Mouse (Mus musculus): ENCODE measurements around the gene Hpd. TPM values are rescaled to one million over a fixed set of nuclear protein-coding genes. Genes with fewer than 3 reads are reported as not detected.

The Hpd gene
- polyA plus RNA-seq, 1 experiment from 2014 or later, result not detected

DNA sequence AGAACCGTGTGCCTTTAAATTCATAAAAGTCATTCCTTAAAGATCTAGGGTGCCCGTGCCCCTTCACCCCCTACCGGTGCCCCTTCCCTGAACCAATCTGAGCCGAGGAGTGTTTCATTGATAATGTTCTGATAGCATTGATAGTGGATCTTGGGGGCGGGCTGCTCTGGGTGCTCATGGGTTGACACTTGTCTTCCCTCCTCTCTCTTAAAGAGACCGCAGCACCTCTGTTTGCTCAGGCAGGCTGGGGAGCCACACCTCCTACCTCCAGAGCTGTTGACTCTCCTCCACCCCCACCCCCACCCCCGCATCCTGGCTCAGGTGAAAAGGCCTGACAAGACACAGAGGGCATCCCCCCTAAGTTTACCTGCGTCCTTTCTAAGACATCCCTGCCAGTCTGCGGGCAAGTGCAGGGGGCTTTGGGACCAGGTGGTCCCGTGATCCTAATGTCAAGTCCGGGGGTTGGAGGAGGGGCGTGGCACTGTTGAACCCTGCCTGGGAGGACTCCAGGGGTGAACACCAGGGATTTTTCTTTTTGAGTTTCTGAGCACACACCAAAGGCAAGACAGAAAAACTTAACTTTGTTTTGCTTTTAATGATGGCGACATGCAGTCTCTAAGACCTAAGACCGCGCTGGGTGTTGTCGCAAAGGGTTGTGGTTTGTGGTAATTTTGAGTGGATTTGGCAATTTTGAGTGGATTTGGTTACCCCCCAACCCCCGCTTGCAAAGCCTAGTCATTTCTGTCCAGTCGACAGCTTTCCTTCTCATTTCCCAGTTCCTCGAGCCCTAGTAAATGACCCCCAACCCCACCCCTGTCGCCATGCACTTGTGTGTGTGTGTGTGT, 37.6 kb downstream of the Hpd start:
- 33% methylated on average over 20 of the region's 20 CpGs for whole genome bisulfite sequencing
- Histone ChIP-seq H3K9ac (peak overlapping the region; percentile 22; the same call in 1 of the 2 replicates), H3K4me2 (peak overlapping the region; percentile 99), H3K27ac (no peak overlapping the region), H3K36me3 (peaks cover 35% of the 10 kb centered on the region), H3K4me3 (peak overlapping the region; percentile 93), H3K27me3 (no peaks in the 10 kb centered on the region), H3K4me1 (peaks cover 46% of the 10 kb centered on the region), H3K9me3 (no peaks in the 10 kb centered on the region)
- no peak for ATAC-seq (ENCODE audit: borderline replicate concordance, extremely low read depth, low FRiP score, low TSS enrichment)

DNA sequence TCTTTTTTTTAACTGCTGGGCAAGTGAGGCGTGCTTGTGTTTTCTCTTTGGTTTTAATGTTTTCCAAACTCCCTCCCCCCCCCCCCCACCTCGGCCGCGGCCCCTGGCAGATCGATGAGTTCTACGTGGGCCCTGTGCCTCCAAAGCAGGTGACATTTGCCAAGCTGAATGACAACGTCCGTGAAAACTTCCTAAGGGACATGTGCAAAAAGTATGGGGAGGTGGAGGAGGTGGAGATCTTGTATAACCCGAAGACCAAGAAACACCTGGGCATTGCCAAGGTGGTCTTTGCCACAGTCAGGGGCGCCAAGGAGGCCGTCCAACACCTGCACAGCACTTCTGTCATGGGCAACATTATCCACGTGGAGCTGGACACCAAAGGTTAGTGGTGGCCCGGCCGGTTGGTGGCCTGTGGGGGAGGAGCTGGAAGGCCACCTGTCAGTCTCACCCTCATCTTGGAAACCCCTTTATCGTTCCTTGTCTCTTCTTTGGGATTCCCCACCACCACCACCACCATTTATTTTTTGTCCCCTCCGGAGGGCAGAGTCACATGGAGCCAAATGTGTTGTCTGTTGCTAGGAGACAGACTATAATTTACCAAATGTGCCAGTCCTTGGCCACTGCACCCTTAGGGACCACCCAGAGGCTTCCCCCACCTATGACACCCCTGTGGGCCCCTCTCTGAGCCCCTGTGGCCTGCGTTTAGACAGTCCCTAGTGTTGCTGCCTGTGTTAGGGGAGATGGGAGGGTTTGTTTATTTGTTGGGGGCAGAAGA, 38.4 kb downstream of the Hpd start:
- H3K27me3 ChIP-seq, result no peaks in the 10 kb centered on the region
- ATAC-seq (ENCODE audit: borderline replicate concordance, extremely low read depth, low FRiP score, low TSS enrichment), result no peak
- peaks cover 39% of the 10 kb centered on the region for H3K4me1 ChIP-seq
- 4% methylated on average over 17 of the region's 17 CpGs for WGBS
- H3K36me3 ChIP-seq, result peaks cover 34% of the 10 kb centered on the region
- H3K9me3 ChIP-seq, result no peaks in the 10 kb centered on the region
- H3K9ac ChIP-seq, result peak overlapping the region; percentile 99
- peak overlapping the region; percentile 100; the same call in 1 of the 2 replicates for H3K27ac ChIP-seq
- H3K4me2 ChIP-seq, result peak overlapping the region; percentile 99
- H3K4me3 ChIP-seq, result peak overlapping the region; percentile 93

- ATAC-seq (ENCODE audit: borderline replicate concordance, extremely low read depth, low FRiP score, low TSS enrichment), result no peak
- peaks cover 32% of the 10 kb centered on the region for H3K4me1 ChIP-seq
- H3K4me3 ChIP-seq, result peak overlapping the region; percentile 93
- H3K27ac ChIP-seq, result peak overlapping the region; percentile 100
- H3K36me3 ChIP-seq, result peaks cover 26% of the 10 kb centered on the region
- peak overlapping the region; percentile 99 for H3K4me2 ChIP-seq
- 1% methylated on average over 22 of the region's 24 CpGs for WGBS
- H3K9me3 ChIP-seq, result no peaks in the 10 kb centered on the region
- H3K27me3 ChIP-seq, result no peaks in the 10 kb centered on the region
- peak overlapping the region; percentile 99 for H3K9ac ChIP-seq
Observed at GRCm38 (mm10) chr5:123143251-123143970, 39.1 kb downstream of the Hpd start.

GRCm38 (mm10) chr5:123142161-123143157, 40.1 kb downstream of the Hpd start, which contains the start of gene Setd1b:
Gene Setd1b (plus strand): TSS chr5:123142193.
- H3K27ac ChIP-seq, result peak within 1 kb of the TSS; percentile 100
- H3K27me3 ChIP-seq, result no peaks in the 10 kb centered on the region
- peak within 1 kb of the TSS; percentile 99 for H3K4me2 ChIP-seq
- H3K9ac ChIP-seq, result peak within 1 kb of the TSS; percentile 99
- WGBS, result under 1% methylated on average over 70 of the region's 103 CpGs
- H3K9me3 ChIP-seq, result no peaks in the 10 kb centered on the region
- H3K4me1 ChIP-seq, result peaks cover 35% of the 10 kb centered on the region
- no peak for ATAC-seq (ENCODE audit: borderline replicate concordance, extremely low read depth, low FRiP score, low TSS enrichment)
- peaks cover 17% of the 10 kb centered on the region for H3K36me3 ChIP-seq
- peak within 1 kb of the TSS; percentile 93 for H3K4me3 ChIP-seq

GRCm38 (mm10) chr5:123141555-123142160, 40.9 kb downstream of the Hpd start:
- Histone ChIP-seq H3K4me3 (peak overlapping the region; percentile 93), H3K4me2 (peak overlapping the region; percentile 99), H3K27ac (peak overlapping the region; percentile 100), H3K27me3 (no peaks in the 10 kb centered on the region), H3K9ac (peak overlapping the region; percentile 99), H3K36me3 (peaks cover 9% of the 10 kb centered on the region), H3K4me1 (peaks cover 43% of the 10 kb centered on the region), H3K9me3 (no peaks in the 10 kb centered on the region)
- ATAC-seq (ENCODE audit: borderline replicate concordance, extremely low read depth, low FRiP score, low TSS enrichment), result no peak
- WGBS, result under 1% methylated on average over 25 of the region's 38 CpGs

GRCm38 (mm10) chr5:123140694-123141554, 41.6 kb downstream of the Hpd start:
- WGBS, result under 1% methylated on average over 31 of the region's 31 CpGs
- Histone ChIP-seq H3K27ac (peak overlapping the region; percentile 100), H3K27me3 (no peaks in the 10 kb centered on the region), H3K4me1 (peaks cover 50% of the 10 kb centered on the region), H3K9me3 (no peaks in the 10 kb centered on the region), H3K36me3 (peaks cover 3% of the 10 kb centered on the region; the same call in 1 of the 2 replicates), H3K9ac (peak overlapping the region; percentile 99), H3K4me2 (peak overlapping the region; percentile 99), H3K4me3 (peak overlapping the region; percentile 93)
- peak; percentile 57 for ATAC-seq (ENCODE audit: borderline replicate concordance, extremely low read depth, low FRiP score, low TSS enrichment)

DNA sequence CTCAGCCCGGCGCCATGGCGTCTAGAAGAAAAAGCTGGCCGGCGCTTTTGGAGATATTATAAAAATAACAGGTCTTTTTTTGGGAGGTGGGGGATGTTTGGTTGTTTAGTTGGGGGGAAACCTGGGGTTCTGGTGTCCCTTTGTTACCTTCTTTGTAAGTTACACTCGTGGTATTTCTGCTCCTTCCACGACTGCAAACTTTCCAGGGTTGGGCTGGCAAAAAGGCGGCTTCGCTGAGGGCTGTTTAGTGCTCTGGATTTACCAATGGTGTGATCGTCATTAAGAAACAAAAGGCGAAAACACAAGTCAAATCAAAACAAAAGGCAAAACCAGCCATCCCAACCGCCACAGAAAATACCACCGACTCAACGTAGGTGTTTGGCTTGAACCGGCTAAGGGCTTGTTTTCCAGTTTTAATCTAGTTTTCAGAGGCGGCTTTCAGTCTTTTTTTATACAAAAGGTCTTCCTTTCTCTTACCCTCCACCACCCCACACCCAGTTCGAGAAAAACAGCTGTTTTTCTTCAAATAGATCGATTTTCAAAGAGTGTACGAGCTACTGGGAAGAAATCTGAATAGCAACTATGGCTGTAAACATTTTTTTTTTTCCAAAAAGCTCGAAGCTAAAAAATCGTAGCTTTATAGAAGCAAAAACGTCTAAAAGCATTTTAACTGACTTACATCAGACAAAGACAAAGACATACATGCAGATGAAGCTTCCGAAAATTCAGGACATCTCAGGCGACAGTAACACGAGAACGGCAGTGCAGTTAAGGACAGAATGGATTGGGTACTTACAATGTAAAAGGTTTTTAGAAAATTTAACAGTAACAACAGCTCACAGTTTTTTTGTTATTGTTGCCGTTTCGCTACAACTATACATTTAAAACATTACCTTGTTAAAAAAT, 42.6 kb downstream of the Hpd start:
- Histone ChIP-seq H3K4me2 (peak overlapping the region; percentile 99), H3K4me3 (peak overlapping the region; percentile 57), H3K4me1 (peaks cover 50% of the 10 kb centered on the region), H3K36me3 (no peaks in the 10 kb centered on the region), H3K9me3 (no peaks in the 10 kb centered on the region), H3K27me3 (no peaks in the 10 kb centered on the region), H3K27ac (peak overlapping the region; percentile 100), H3K9ac (peak overlapping the region; percentile 96)
- 1% methylated on average over 28 of the region's 28 CpGs for WGBS
- no peak for ATAC-seq (ENCODE audit: borderline replicate concordance, extremely low read depth, low FRiP score, low TSS enrichment)

- H3K9ac ChIP-seq, result peak overlapping the region; percentile 96
- H3K36me3 ChIP-seq, result no peaks in the 10 kb centered on the region
- H3K27ac ChIP-seq, result peak overlapping the region; percentile 100
- 1% methylated on average over 39 of the region's 39 CpGs for WGBS
- peaks cover 50% of the 10 kb centered on the region for H3K4me1 ChIP-seq
- ATAC-seq (ENCODE audit: borderline replicate concordance, extremely low read depth, low FRiP score, low TSS enrichment), result no peak
- H3K4me3 ChIP-seq, result peak overlapping the region; percentile 57
- peak overlapping the region; percentile 99 for H3K4me2 ChIP-seq
- H3K9me3 ChIP-seq, result no peaks in the 10 kb centered on the region
- H3K27me3 ChIP-seq, result no peaks in the 10 kb centered on the region
Observed at GRCm38 (mm10) chr5:123138953-123139721, 43.4 kb downstream of the Hpd start.

Measured in lung, embryonic 15.5 days (tissue).